Mouse (Mus musculus) C2C12 (cell line): ENCODE results near the gene F5.

Experiments used
- CTCF ChIP-seq: IDR thresholded peaks from one replicate; pipeline ENCODE4 v1.5.1; 2011; ENCODE audit not compliant: control insufficient read depth, insufficient read depth, insufficient read length
- FOSL1 ChIP-seq: IDR thresholded peaks from one replicate; pipeline ENCODE4 v1.8.0; 2011; ENCODE audit warnings: mild to moderate bottlenecking, low read length; ENCODE audit not compliant: poor library complexity, insufficient read depth, severe bottlenecking
- MAX ChIP-seq: IDR thresholded peaks from one replicate; pipeline ENCODE4 v1.6.1; 2011; ENCODE audit warnings: mild to moderate bottlenecking, control low read depth
- MYOD1 ChIP-seq: IDR thresholded peaks from one replicate; pipeline ENCODE4 v1.6.1; 2011; ENCODE audit warnings: low read depth; ENCODE audit not compliant: control insufficient read depth, insufficient read length
- MYOG ChIP-seq: IDR thresholded peaks from one replicate; pipeline ENCODE4 v1.6.1; 2011; ENCODE audit not compliant: control insufficient read depth, insufficient read length; ENCODE audit errors: extremely low read depth
- USF1 ChIP-seq: IDR thresholded peaks from one replicate; pipeline ENCODE4 v1.6.1; 2011; ENCODE audit warnings: low read depth, mild to moderate bottlenecking, control low read depth, moderate library complexity

DNA sequence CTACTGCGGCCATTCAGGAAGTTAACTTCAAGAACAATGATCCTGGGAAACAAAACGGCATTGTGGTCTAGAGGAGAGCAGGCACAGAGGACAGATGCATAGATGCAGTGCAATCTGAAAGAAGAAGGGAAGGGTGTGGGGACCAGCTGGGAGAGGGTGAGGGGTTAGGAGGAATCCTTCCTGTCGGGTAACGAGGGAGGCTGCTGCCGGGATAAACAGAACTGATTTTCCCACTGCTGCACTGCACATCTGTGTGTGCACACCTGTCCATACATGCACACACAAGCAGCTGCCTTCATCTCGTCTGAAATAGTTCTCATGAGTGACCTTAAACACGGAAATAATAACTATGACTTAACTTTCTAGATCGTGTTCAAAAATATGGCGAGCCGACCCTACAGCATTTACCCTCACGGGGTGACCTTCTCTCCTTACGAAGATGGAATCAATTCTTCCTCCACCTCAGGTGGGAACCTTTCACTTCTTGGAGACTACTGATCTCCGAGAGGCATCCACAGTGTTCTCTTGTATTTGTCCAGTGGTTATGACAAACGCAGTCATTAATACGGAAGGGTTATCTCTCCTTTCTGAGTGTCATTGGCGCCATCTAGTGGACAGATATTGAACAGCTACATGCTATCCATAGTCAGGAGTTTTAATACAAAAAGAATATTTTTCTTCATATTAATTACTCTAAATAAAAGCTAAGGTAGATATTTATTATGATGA, 32.7 kb downstream of the F5 start:
- no peak for TF ChIP-seq CTCF
- TF ChIP-seq FOSL1 = no peak
- no peak for TF ChIP-seq MAX
- no peak for TF ChIP-seq MYOG
- no peak for TF ChIP-seq USF1
- TF ChIP-seq MYOD1 = no peak
